Mouse (Mus musculus) MEL (cell line): ENCODE data around the gene Lsm7.
"Not testable (repeated sequence)": the region's sequence is repeated elsewhere in the genome, so short reads cannot be mapped to it uniquely, and the experiment has no call there.

ENCODE experiments used
- CHD2 ChIP-seq: IDR thresholded peaks from 2 replicates; pipeline ENCODE4 v1.6.1; 2011; ENCODE audit warnings: low read length, improper control_type of control experiment
- EP300 ChIP-seq, 2 experiments: IDR thresholded peaks; 2 replicates each; pipeline ENCODE4 v1.6.1; 2011; ENCODE audit warnings: improper control_type of control experiment in 2 of 2, low read length in 2 of 2, low read depth in 1 of 2, mild to moderate bottlenecking in 1 of 2
- GABPA ChIP-seq: IDR thresholded peaks from 2 replicates; pipeline ENCODE4 v1.6.1; 2012; ENCODE audit warnings: low read depth, mild to moderate bottlenecking, inconsistent platforms, low read length, improper control_type of control experiment, moderate library complexity
- POLR2A ChIP-seq, 2 experiments: IDR thresholded peaks; 2 replicates each; pipeline ENCODE4 v1.6.1; 2011 to 2012; ENCODE audit warnings: low read length in 2 of 2, mild to moderate bottlenecking in 2 of 2, control low read depth in 1 of 2, improper control_type of control experiment in 1 of 2, low read depth in 1 of 2, moderate library complexity in 1 of 2; ENCODE audit not compliant: control insufficient read depth in 1 of 2, insufficient read depth in 1 of 2, poor library complexity in 1 of 2
- USF2 ChIP-seq, 2 experiments: IDR thresholded peaks; 2 replicates each; pipeline ENCODE4 v1.6.1; 2011 to 2012; ENCODE audit warnings: improper control_type of control experiment in 2 of 2, low read length in 2 of 2, borderline replicate concordance in 1 of 2, inconsistent platforms in 1 of 2, low read depth in 1 of 2, mild to moderate bottlenecking in 1 of 2; ENCODE audit not compliant: insufficient read depth in 1 of 2

- not testable (repeated sequence) for TF ChIP-seq POLR2A (IDR thresholded peaks at IDR 0.05; ENCODE audit: control insufficient read depth in 1 of 2, insufficient read depth in 1 of 2, low read depth in 1 of 2, low read length in 2 of 2, poor library complexity in 1 of 2); CHD2; GABPA; USF2 (IDR thresholded peaks at IDR 0.05; ENCODE audit: borderline replicate concordance in 1 of 2, insufficient read depth in 1 of 2, low read depth in 1 of 2, low read length in 2 of 2); EP300 (IDR thresholded peaks at IDR 0.05; ENCODE audit: low read depth in 1 of 2, low read length in 2 of 2)
Measured at GRCm38 (mm10) chr10:80828587-80828986, 26.4 kb downstream of the Lsm7 start.
